Mouse (Mus musculus) forebrain, embryonic 13.5 days (tissue): ENCODE data around the gene Teddm2. TPM values are rescaled to one million over a fixed set of nuclear protein-coding genes. Genes with fewer than 3 reads are reported as not detected.
A peak's percentile ranks its signal among the peaks of the same experiment; 100 is the strongest.

Experiments used
- ATAC-seq: fragments of 200-750 bp; cut with Nextera tagmentation; 2 replicates; pipeline ENCODE4 v1.8.0; 2017
- H3K27ac ChIP-seq: fragments of 300-500 bp; sonication (generic); 2 replicates; pipeline ENCODE4 v1.5.1; 2015; ENCODE audit warnings: inconsistent platforms, mild to moderate bottlenecking, moderate library complexity
- H3K27me3 ChIP-seq: fragments of 300-500 bp; sonication (generic); 2 replicates; pipeline ENCODE4 v1.6.1; 2015; ENCODE audit warnings: mild to moderate bottlenecking, inconsistent platforms
- H3K36me3 ChIP-seq: fragments of 300-500 bp; sonication (generic); 2 replicates; pipeline ENCODE4 v1.6.1; 2015; ENCODE audit warnings: mild to moderate bottlenecking, inconsistent platforms; ENCODE audit not compliant: poor library complexity, severe bottlenecking
- H3K4me1 ChIP-seq: fragments of 300-500 bp; sonication (generic); 2 replicates; pipeline ENCODE4 v1.6.1; 2015; ENCODE audit warnings: inconsistent platforms
- H3K4me2 ChIP-seq: fragments of 300-500 bp; sonication (generic); 2 replicates; pipeline ENCODE4 v1.6.1; 2015; ENCODE audit warnings: inconsistent platforms, mild to moderate bottlenecking, moderate library complexity
- H3K4me3 ChIP-seq: fragments of 300-500 bp; sonication (generic); 2 replicates; pipeline ENCODE4 v1.5.1; 2015; ENCODE audit warnings: mild to moderate bottlenecking, inconsistent platforms
- H3K9ac ChIP-seq: fragments of 300-500 bp; sonication (generic); 2 replicates; pipeline ENCODE4 v1.6.1; 2015; ENCODE audit warnings: mild to moderate bottlenecking, inconsistent platforms
- H3K9me3 ChIP-seq: fragments of 300-500 bp; sonication (generic); replicated peaks from 2 replicates; pipeline ENCODE4 v1.6.1; 2016; ENCODE audit warnings: inconsistent platforms
- WGBS: fragments of 180-500 bp; shearing (Covaris S2); methylation state at CpG from one replicate; pipeline ENCODE4 v1.1.7; 2015; 5-methylcytosine and 5-hydroxymethylcytosine counted together
- polyA plus RNA-seq: library from polyadenylated mRNA; unstranded; fragments of >200 nt; fragmentation: Nextera tagmentation; extraction: Ambion mirVana; gene quantifications from 2 replicates; pipeline ENCODE4 v1.2.1, GENCODE M21; 2015

Teddm2 gene
- polyA plus RNA-seq, 1 experiment from 2014 or later, result 1.0 TPM

DNA sequence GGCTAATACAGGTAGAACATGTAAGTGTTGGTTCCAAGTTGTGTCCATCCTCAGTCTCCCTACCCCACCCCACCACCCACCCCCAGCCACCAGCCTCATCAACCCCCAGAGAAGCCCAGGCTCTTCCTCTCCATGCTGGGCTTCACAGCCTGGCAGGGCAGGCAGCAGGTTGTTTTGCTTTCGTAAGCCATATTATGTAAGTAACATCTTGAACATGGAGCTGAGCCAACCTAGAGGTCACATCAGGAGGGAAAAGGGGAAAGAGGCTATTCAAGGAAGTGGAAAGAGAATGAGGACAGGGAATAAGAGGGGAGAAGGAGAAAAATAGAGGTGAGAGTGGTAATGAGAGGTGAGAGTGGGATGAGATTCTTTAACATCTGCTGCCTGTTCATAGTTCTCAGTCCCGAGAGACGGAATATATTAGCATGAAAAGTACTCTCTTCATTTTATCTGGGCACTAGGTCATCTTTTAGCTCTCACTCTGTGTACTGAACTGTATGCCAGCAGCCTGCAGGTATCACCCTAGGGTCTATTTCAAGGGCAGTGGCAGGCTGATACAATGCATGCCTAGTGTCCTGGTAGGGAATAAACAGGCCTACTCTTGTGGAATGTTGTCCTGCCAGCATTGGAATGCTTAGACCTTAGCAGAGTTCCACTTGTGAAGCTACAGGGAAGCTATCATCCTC lies 18.6 kb upstream of the Teddm2 start:
- Histone ChIP-seq H3K27ac (no peak overlapping the region), H3K27me3 (no peaks in the 10 kb centered on the region), H3K4me2 (no peak overlapping the region), H3K36me3 (no peaks in the 10 kb centered on the region), H3K4me1 (no peaks in the 10 kb centered on the region), H3K9ac (no peak overlapping the region), H3K9me3 (0 out of 2 replicates have a peak, but pooled peaks cover 4% of the 10 kb centered on the region), H3K4me3 (no peak overlapping the region)
- 68% methylated on average over 3 of the region's 3 CpGs for WGBS
- ATAC-seq, result no peak

- Histone ChIP-seq H3K4me1 (no peaks in the 10 kb centered on the region), H3K27me3 (no peaks in the 10 kb centered on the region), H3K27ac (no peak overlapping the region), H3K4me2 (no peak overlapping the region), H3K9ac (no peak overlapping the region), H3K36me3 (peaks cover 27% of the 10 kb centered on the region), H3K9me3 (0 out of 2 replicates have a peak, but pooled peaks cover 4% of the 10 kb centered on the region), H3K4me3 (no peak overlapping the region)
- no peak for ATAC-seq
- WGBS, result 87% methylated on average over 3 of the region's 3 CpGs
These were observed 13.8 kb upstream of the Teddm2 start for GRCm38 (mm10) chr1:153913869-153914268.

DNA sequence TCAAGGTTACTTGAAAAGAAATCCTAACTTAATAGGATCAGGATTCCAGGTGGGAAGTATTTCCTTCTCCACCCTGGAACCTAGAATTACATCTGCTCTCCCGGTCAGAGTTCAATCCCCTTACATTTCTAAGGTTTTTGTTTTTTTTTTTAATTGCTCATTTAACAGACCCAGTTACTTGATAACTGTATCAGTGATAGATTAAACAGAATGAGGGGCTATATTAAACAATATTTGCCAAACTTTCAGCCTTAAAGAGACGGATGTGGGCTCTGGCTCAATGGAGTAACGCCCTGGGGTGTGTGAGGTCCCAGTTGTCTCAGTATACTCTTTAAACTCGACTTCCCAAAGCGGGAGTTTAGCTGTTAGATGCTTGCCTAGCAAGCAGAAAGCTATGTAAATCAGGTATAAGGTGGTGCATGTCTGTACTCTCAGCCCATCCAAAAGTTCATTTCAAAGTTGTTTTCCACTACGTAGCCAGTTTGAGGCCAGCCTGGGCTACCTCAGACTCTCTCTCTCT lies 11.3 kb upstream of the Teddm2 start:
- Histone ChIP-seq H3K9me3 (0 out of 2 replicates have a peak, but pooled peaks cover 4% of the 10 kb centered on the region), H3K27ac (no peak overlapping the region), H3K27me3 (no peaks in the 10 kb centered on the region), H3K36me3 (peaks cover 52% of the 10 kb centered on the region), H3K4me2 (no peak overlapping the region), H3K4me3 (no peak overlapping the region), H3K4me1 (no peaks in the 10 kb centered on the region), H3K9ac (no peak overlapping the region)
- WGBS, result 92% methylated on average over 6 of the region's 6 CpGs
- ATAC-seq, result no peak

DNA sequence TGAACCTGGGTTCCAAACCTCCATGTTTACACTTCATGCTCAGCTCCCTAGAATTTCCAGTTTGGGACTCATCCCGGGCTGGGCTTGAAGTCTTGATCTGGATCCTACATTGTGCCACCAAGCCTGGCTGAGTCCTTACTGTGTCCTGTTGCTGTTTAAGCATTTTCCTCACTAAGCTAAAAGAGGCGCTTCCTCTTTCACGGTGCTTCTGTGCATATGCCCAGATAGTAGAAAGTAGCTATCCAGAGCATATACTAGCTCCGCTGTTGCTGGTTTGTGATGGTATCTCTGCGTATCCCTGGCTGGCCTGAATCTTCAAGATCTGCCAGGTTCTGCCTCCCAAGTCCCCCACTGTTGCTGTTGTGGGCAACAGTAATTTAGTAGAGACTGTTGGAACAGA lies 10.4 kb upstream of the Teddm2 start:
- H3K9ac ChIP-seq, result no peak overlapping the region
- H3K4me2 ChIP-seq, result no peak overlapping the region
- H3K27me3 ChIP-seq, result no peaks in the 10 kb centered on the region
- no peak overlapping the region; the same call in 1 of the 2 replicates for H3K27ac ChIP-seq
- no peak for ATAC-seq
- H3K4me1 ChIP-seq, result no peaks in the 10 kb centered on the region
- H3K9me3 ChIP-seq, result 0 out of 2 replicates have a peak, but pooled peaks cover 4% of the 10 kb centered on the region
- peaks cover 61% of the 10 kb centered on the region for H3K36me3 ChIP-seq
- WGBS, result 93% methylated on average over 5 of the region's 5 CpGs
- H3K4me3 ChIP-seq, result no peak overlapping the region

DNA sequence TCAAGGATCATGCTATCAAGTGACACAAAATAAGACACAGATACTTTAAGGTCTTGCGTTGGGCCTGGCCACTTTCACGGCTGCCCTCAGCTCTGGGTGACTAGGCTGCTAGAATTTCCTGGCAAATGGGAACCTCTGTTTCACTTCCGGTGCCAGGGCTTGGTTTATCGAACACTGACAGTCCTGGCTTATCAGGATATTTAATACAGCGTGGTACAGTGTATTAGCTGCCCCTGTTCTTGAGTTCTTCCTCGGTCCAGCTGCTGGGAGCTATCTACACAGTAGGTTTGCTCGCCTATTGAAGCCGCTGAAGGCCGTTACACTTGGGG lies 9.9 kb upstream of the Teddm2 start:
- H3K9me3 ChIP-seq, result 0 out of 2 replicates have a peak, but pooled peaks cover 4% of the 10 kb centered on the region
- H3K4me3 ChIP-seq, result no peak overlapping the region
- 93% methylated on average over 9 of the region's 9 CpGs for WGBS
- H3K27me3 ChIP-seq, result no peaks in the 10 kb centered on the region
- H3K27ac ChIP-seq, result no peak overlapping the region
- H3K9ac ChIP-seq, result no peak overlapping the region
- H3K4me1 ChIP-seq, result no peaks in the 10 kb centered on the region
- H3K4me2 ChIP-seq, result no peak overlapping the region
- H3K36me3 ChIP-seq, result peaks cover 66% of the 10 kb centered on the region
- no peak for ATAC-seq

DNA sequence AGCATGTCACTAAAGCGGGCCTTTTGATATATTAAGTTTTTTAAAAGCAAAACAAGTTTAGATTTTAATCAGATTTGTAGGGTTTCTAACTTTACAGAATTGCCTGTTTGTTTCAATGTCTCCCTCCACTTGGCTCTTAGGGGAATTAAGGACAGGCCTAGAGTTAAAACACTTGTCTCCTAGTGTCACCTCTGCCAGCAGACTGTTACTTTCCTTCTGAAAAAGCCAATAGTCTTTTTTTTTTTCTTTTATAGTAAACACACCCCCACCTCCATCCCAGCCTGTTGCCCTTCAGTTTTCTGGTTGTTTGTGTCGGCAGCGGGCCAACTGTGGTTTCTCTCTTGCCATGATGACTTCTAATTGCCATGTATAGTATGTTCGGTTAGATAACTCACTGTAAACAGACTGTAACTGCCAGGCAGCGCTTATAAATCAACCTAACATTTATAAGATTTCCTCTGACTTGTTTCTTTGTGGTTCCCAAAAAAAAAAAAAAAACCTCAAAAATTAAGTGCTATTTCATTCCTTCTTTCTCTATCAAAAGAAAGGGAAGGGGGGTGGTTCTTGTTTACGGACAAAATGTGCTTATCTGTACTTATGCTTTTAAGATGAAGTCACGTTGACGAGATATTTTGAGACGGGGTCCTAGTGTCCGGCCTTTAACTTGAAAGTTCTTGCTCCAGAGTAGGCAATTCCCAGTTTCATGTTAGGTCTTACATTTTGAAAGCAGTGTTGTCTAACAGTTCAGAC lies 9.4 kb upstream of the Teddm2 start:
- WGBS, result 90% methylated on average over 10 of the region's 10 CpGs
- Histone ChIP-seq H3K4me2 (no peak overlapping the region), H3K36me3 (peaks cover 72% of the 10 kb centered on the region), H3K27ac (no peak overlapping the region), H3K4me3 (no peak overlapping the region), H3K4me1 (no peaks in the 10 kb centered on the region), H3K27me3 (no peaks in the 10 kb centered on the region), H3K9ac (no peak overlapping the region), H3K9me3 (no peaks in the 10 kb centered on the region)
- ATAC-seq, result no peak

GRCm38 (mm10) chr1:153908741-153909140 lies 8.7 kb upstream of the Teddm2 start:
- H3K27me3 ChIP-seq, result no peaks in the 10 kb centered on the region
- no peak overlapping the region for H3K27ac ChIP-seq
- no peak overlapping the region for H3K4me2 ChIP-seq
- H3K36me3 ChIP-seq, result peaks cover 78% of the 10 kb centered on the region
- H3K9ac ChIP-seq, result no peak overlapping the region
- no peaks in the 10 kb centered on the region for H3K9me3 ChIP-seq
- 90% methylated on average over 4 of the region's 4 CpGs for WGBS
- no peak overlapping the region for H3K4me3 ChIP-seq
- ATAC-seq, result no peak
- H3K4me1 ChIP-seq, result peaks cover under 1% of the 10 kb centered on the region; the same call in 1 of the 2 replicates

GRCm38 (mm10) chr1:153908208-153908607 lies 8.2 kb upstream of the Teddm2 start:
- ATAC-seq, result no peak
- Histone ChIP-seq H3K9ac (no peak overlapping the region), H3K4me2 (no peak overlapping the region), H3K9me3 (no peaks in the 10 kb centered on the region), H3K27me3 (no peaks in the 10 kb centered on the region), H3K4me1 (peaks cover 6% of the 10 kb centered on the region), H3K27ac (no peak overlapping the region), H3K4me3 (no peak overlapping the region), H3K36me3 (peaks cover 83% of the 10 kb centered on the region)
- 51% methylated on average over 6 of the region's 6 CpGs for WGBS

DNA sequence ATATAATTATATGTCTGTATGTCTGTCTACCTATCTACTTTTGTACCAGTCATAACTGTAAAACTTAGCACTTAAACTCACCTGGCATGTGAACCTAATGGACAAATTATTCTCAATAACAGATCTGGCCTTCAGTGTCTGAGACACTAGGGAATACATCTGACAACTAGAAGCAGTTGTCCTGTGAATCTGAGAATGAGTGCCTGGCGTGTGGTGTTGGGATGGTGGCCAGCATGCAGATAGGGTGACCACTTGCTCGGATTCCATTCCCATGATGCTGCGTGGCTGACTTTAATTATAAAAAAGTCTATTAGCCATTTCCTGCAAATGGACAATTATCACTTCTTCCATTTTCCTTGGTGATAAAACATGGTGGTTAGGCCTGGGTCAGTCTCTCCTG lies 5.9 kb upstream of the Teddm2 start:
- H3K9me3 ChIP-seq, result no peaks in the 10 kb centered on the region
- H3K4me3 ChIP-seq, result no peak overlapping the region
- H3K27ac ChIP-seq, result no peak overlapping the region
- H3K4me1 ChIP-seq, result peaks cover 29% of the 10 kb centered on the region
- 95% methylated on average over 3 of the region's 3 CpGs for WGBS
- no peak overlapping the region for H3K9ac ChIP-seq
- H3K36me3 ChIP-seq, result peaks cover 81% of the 10 kb centered on the region
- no peaks in the 10 kb centered on the region for H3K27me3 ChIP-seq
- ATAC-seq, result no peak
- H3K4me2 ChIP-seq, result no peak overlapping the region

DNA sequence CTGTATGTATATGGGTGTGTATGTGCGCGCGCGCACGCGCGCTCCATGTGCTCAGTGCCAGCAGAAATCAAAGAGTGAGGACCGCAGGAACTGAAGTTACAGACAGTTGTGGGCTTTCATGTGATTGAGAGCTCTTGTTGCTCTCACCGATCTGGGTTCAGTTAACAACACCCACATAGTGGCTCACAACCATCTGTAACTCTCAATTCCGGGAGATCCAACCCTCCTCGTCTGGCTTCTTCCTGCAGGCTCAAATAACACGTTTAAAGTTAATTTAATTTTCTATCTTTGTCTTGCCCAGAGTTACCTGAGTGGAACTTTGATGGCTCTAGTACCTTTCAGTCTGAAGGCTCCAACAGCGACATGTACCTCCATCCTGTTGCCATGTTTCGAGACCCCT lies 4.2 kb upstream of the Teddm2 start:
- no peaks in the 10 kb centered on the region for H3K27me3 ChIP-seq
- H3K4me2 ChIP-seq, result no peak overlapping the region
- no peak overlapping the region for H3K9ac ChIP-seq
- H3K27ac ChIP-seq, result no peak overlapping the region
- H3K4me1 ChIP-seq, result peaks cover 29% of the 10 kb centered on the region
- peaks cover 65% of the 10 kb centered on the region for H3K36me3 ChIP-seq
- whole genome bisulfite sequencing, result 98% methylated on average over 14 of the region's 14 CpGs
- no peaks in the 10 kb centered on the region for H3K9me3 ChIP-seq
- no peak for ATAC-seq
- no peak overlapping the region for H3K4me3 ChIP-seq

- Histone ChIP-seq H3K4me3 (peak overlapping the region; percentile 6), H3K9ac (peak overlapping the region; percentile 56), H3K36me3 (peaks cover 53% of the 10 kb centered on the region), H3K27ac (no peak overlapping the region), H3K4me2 (peak overlapping the region; percentile 81), H3K9me3 (no peaks in the 10 kb centered on the region), H3K27me3 (no peaks in the 10 kb centered on the region), H3K4me1 (peaks cover 37% of the 10 kb centered on the region)
- 12% methylated on average over 13 of the region's 13 CpGs for WGBS
- no peak for ATAC-seq
These were observed 3.0 kb upstream of the Teddm2 start for GRCm38 (mm10) chr1:153903006-153903405.

DNA sequence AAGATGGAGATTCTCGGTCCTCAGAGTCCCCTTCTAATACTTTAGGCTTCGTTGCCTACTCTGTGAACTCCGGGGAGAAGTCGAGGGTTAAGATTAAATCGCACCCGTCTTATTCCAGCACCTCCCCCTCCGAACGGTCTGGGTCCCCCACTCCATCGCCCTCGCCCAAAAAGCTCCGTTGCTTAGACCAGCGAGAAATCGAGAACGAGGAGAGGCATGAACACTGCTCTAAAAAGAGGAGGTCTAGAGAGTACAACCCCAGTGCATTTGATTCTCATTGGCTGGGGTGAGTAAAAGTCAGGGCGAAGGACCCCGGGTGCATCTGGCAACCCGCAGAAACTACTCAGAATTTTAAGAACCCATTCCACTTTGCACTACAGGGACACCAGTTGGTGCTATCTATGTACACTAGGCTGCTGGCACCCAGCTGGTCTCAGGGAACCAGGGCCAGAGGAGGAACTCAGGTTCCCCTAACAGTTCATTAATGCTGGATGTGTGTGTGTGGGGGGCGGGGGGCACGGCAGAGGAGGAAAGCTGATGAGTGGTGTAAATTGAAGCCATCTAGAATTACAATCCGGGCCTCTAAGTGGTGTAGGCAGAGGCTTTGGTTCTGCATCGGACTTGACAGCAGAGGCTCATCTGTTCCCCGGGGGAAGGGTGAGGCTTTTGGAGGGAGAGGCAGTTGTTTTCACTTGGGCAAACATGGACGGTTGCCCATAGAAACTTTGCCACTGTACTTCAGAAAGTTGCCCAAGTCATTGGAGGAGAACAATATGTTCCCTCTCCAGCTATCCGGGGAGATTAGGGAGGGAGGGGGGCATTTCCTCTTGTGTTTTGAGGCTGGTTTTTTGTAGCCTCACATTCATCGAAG lies 1.1 kb upstream of the Teddm2 start:
- no peak for ATAC-seq
- Histone ChIP-seq H3K9me3 (no peaks in the 10 kb centered on the region), H3K27ac (peak overlapping the region; percentile 97), H3K9ac (peak overlapping the region; percentile 78), H3K4me2 (peak overlapping the region; percentile 81), H3K4me1 (peaks cover 37% of the 10 kb centered on the region), H3K27me3 (no peaks in the 10 kb centered on the region), H3K36me3 (peaks cover 34% of the 10 kb centered on the region), H3K4me3 (peak overlapping the region; percentile 59)
- 1% methylated on average over 25 of the region's 25 CpGs for WGBS
